9 mouse cellular contexts compared by ENCODE assay signal in genomic region chr12:78228139-78228538, GRCm38 (mm10). TPM values are rescaled to one million over a fixed set of nuclear protein-coding genes. Genes with fewer than 3 reads are reported as not detected.
DNase-seq lines count a peak whose midpoint lies in the region; ATAC-seq and TF ChIP-seq lines count a peak whose summit lies in the region.
"Had no signal": no experiment of that assay in that cellular context is flagged by ENCODE, and none has a peak within 500 bp of the region (broad histone marks: within the 10 kb centered on the region; RNA-seq: fewer than 3 reads in every experiment).

No protein-coding gene starts in this region.

- peak overlapping the region; percentile 95; the same call in 1 of the 2 replicates for H3K4me3 ChIP-seq in liver, adult 2 months (ENCODE audit: insufficient read depth, low read depth, low read length)
- H3K4me3 ChIP-seq in forebrain, embryonic 12.5 days (replicated peaks): peak overlapping the region; percentile 57
- peak overlapping the region; percentile 93 for H3K4me3 ChIP-seq in limb, embryonic 14.5 days (replicated peaks; ENCODE audit: low read length)
- peak overlapping the region; percentile 98 for H3K4me3 ChIP-seq in neural tube, embryonic 15.5 days (replicated peaks)

- TF ChIP-seq CTCF in liver, adult 2 months (IDR thresholded peaks at IDR 0.05; ENCODE audit: low read depth, low read length): no peak

- peaks cover 11% of the 10 kb centered on the region; the same call in 1 of the 2 replicates for H3K4me1 ChIP-seq in liver, adult 2 months (ENCODE audit: control insufficient read depth, insufficient read depth, low read length)
- H3K4me1 ChIP-seq in forebrain, embryonic 12.5 days: peaks cover 7% of the 10 kb centered on the region
- no peaks in the 10 kb centered on the region for H3K4me1 ChIP-seq in limb, embryonic 14.5 days (ENCODE audit: control insufficient read depth, insufficient read depth, low read length)
- peaks cover 9% of the 10 kb centered on the region for H3K4me1 ChIP-seq in neural tube, embryonic 15.5 days

- WGBS in liver, adult 2 months: 18% methylated on average over 4 of the region's 4 CpGs
- WGBS in forebrain, embryonic 12.5 days: 45% methylated on average over 4 of the region's 4 CpGs
- 37% methylated on average over 4 of the region's 4 CpGs for WGBS in limb, embryonic 14.5 days
- WGBS in neural tube, embryonic 15.5 days: 34% methylated on average over 4 of the region's 4 CpGs

- no peaks in the 10 kb centered on the region for H3K9me3 ChIP-seq in forebrain, embryonic 12.5 days
- H3K9me3 ChIP-seq in limb, embryonic 14.5 days (ENCODE audit: control insufficient read depth, low read length): no peaks in the 10 kb centered on the region
- no peaks in the 10 kb centered on the region for H3K9me3 ChIP-seq in neural tube, embryonic 15.5 days (replicated peaks)

- no peaks in the 10 kb centered on the region for H3K27me3 ChIP-seq in liver, adult 2 months (ENCODE audit: control insufficient read depth, insufficient read depth, low read length)
- H3K27me3 ChIP-seq in forebrain, embryonic 12.5 days: no peaks in the 10 kb centered on the region
- no peaks in the 10 kb centered on the region for H3K27me3 ChIP-seq in limb, embryonic 14.5 days (ENCODE audit: control insufficient read depth, insufficient read depth, low read length)
- no peaks in the 10 kb centered on the region for H3K27me3 ChIP-seq in neural tube, embryonic 15.5 days (replicated peaks)

- H3K9ac ChIP-seq in liver, adult 2 months (ENCODE audit: low read depth, low read length): no peak overlapping the region
- H3K9ac ChIP-seq in forebrain, embryonic 12.5 days: peak overlapping the region; percentile 65; the same call in 1 of the 2 replicates
- no peak overlapping the region for H3K9ac ChIP-seq in limb, embryonic 14.5 days (ENCODE audit: low read depth, low read length, severe bottlenecking)
- 0 out of 2 replicates have a peak overlapping the region, but pooled peaks have one; percentile 26 for H3K9ac ChIP-seq in neural tube, embryonic 15.5 days (replicated peaks)

- H3K4me2 ChIP-seq in forebrain, embryonic 12.5 days: peak overlapping the region; percentile 72
- H3K4me2 ChIP-seq in limb, embryonic 14.5 days (replicated peaks; ENCODE audit: low read depth, low read length, severe bottlenecking): peak overlapping the region; percentile 85; the same call in 1 of the 2 replicates
- peak overlapping the region; percentile 67 for H3K4me2 ChIP-seq in neural tube, embryonic 15.5 days

- TF ChIP-seq POLR2A in liver, adult 2 months (IDR thresholded peaks at IDR 0.05; ENCODE audit: extremely low read depth, insufficient read depth, low read length): no peak
- TF ChIP-seq POLR2A in limb, embryonic 14.5 days (IDR thresholded peaks at IDR 0.05; ENCODE audit: borderline replicate concordance, extremely low read depth, insufficient read depth, insufficient read length): no peak

- no peak for ATAC-seq in forebrain, embryonic 12.5 days (ENCODE audit: low FRiP score)
- ATAC-seq in limb, embryonic 14.5 days (ENCODE audit: low FRiP score, low read depth): no peak
- ATAC-seq in neural tube, embryonic 15.5 days (ENCODE audit: low FRiP score): no peak
- no peak for ATAC-seq in megakaryocyte progenitor cell, adult 5-6 weeks (replicated peaks; ENCODE audit: poor library complexity)

- peaks cover 12% of the 10 kb centered on the region; the same call in 1 of the 2 replicates for H3K79me2 ChIP-seq in liver, adult 2 months (ENCODE audit: control insufficient read depth, insufficient read depth, low read length)

- peak; percentile 30 for DNase-seq in liver, adult 2 months (ENCODE audit: extremely low read depth, low read depth, low spot score)
- DNase-seq in liver: no peak
- DNase-seq in limb, embryonic 14.5 days (ENCODE audit: low spot score): no peak
- no peak for DNase-seq in gastrocnemius, postnatal 25 days
- DNase-seq in embryo, embryonic 10.5 days (ENCODE audit: low spot score): no peak

- no peaks in the 10 kb centered on the region for H3K36me3 ChIP-seq in liver, adult 2 months (ENCODE audit: control insufficient read depth, insufficient read depth, low read length)
- H3K36me3 ChIP-seq in forebrain, embryonic 12.5 days (replicated peaks): no peaks in the 10 kb centered on the region
- H3K36me3 ChIP-seq in limb, embryonic 14.5 days (ENCODE audit: control insufficient read depth, insufficient read depth, low read length): no peaks in the 10 kb centered on the region
- no peaks in the 10 kb centered on the region for H3K36me3 ChIP-seq in neural tube, embryonic 15.5 days

- no peak overlapping the region for H3K27ac ChIP-seq in liver, adult 2 months (replicated peaks; ENCODE audit: insufficient read depth, low read depth, low read length)
- H3K27ac ChIP-seq in forebrain, embryonic 12.5 days: no peak overlapping the region
- no peak overlapping the region for H3K27ac ChIP-seq in limb, embryonic 14.5 days (replicated peaks; ENCODE audit: low read depth, low read length)
- no peak overlapping the region for H3K27ac ChIP-seq in neural tube, embryonic 15.5 days (replicated peaks)

RNA-seq across cellular contexts. Expression of gene Gphn, which starts 2.0 kb away (rescaled TPM):
- 52.6 and 59.4 TPM in 2 replicates for total RNA-seq in liver, adult 2 months (2014; rRNA removed)
- polyA plus RNA-seq in liver, adult 2 months (2012; rRNA removed): 31.6 and 33.5 TPM in 2 replicates
- polyA plus RNA-seq in forebrain, embryonic 12.5 days (2016; fragmentation: Nextera tagmentation; extraction: Ambion mirVana): 18.4 and 20.3 TPM in 2 replicates
- polyA plus RNA-seq in limb, embryonic 14.5 days (2012; rRNA removed): 17.5 and 18.9 TPM in 2 replicates
- polyA plus RNA-seq in limb, embryonic 14.5 days (2014; fragmentation: Nextera tagmentation; extraction: Ambion mirVana): 16.4 and 19.1 TPM in 2 replicates
- polyA plus RNA-seq in neural tube, embryonic 15.5 days (2015; fragmentation: Nextera tagmentation; extraction: Ambion mirVana): 49.3 and 64.6 TPM in 2 replicates
- total RNA-seq in gastrocnemius, postnatal 25 days (2021): 10 to 100 TPM; 29.2 to 30.1 TPM
- total RNA-seq in megakaryocyte progenitor cell, adult 5-6 weeks (2015): 12.6 and 17.2 TPM in 2 replicates
- 12.7 and 18.5 TPM in 2 replicates for total RNA-seq in megakaryocyte progenitor cell, adult 5-6 weeks (2017)

RNA-seq across cellular contexts. Expression of gene Gm6657, which starts 34.1 kb away (rescaled TPM):
- not detected in 2 replicates for total RNA-seq in liver, adult 2 months (2014; rRNA removed)
- not detected in 2 replicates for polyA plus RNA-seq in liver, adult 2 months (2012; rRNA removed)
- polyA plus RNA-seq in forebrain, embryonic 12.5 days (2016; fragmentation: Nextera tagmentation; extraction: Ambion mirVana): not detected in 2 replicates
- not detected in 2 replicates for polyA plus RNA-seq in limb, embryonic 14.5 days (2012; rRNA removed)
- polyA plus RNA-seq in limb, embryonic 14.5 days (2014; fragmentation: Nextera tagmentation; extraction: Ambion mirVana): not detected in 2 replicates
- polyA plus RNA-seq in neural tube, embryonic 15.5 days (2015; fragmentation: Nextera tagmentation; extraction: Ambion mirVana): not detected in 2 replicates
- not detected for total RNA-seq in gastrocnemius, postnatal 25 days (2021)
- not detected in 2 replicates for total RNA-seq in megakaryocyte progenitor cell, adult 5-6 weeks (2015)
- not detected in 2 replicates for total RNA-seq in megakaryocyte progenitor cell, adult 5-6 weeks (2017)
- polyA plus RNA-seq: large intestine, adult 2 months had no signal

Comparison
In these comparisons a context has a peak if more than half of its experiments do, and no peak if none do; other contexts are left out.
1. H3K9ac ChIP-seq: peak in forebrain, embryonic 12.5 days (single experiment) and neural tube, embryonic 15.5 days (single experiment); none in liver, adult 2 months (single experiment) and limb, embryonic 14.5 days (single experiment).
2. Peak in every context shown above with its lines, with median percentiles within 50 percentile points of each other: H3K4me3 ChIP-seq and H3K4me2 ChIP-seq.